Mouse (Mus musculus) liver, postnatal 0 days (tissue): ENCODE results near the gene Krt83.
"Not testable (repeated sequence)": the region's sequence is repeated elsewhere in the genome, so short reads cannot be mapped to it uniquely, and the experiment has no call there.

Experiments used
- CTCF ChIP-seq: sonication (generic); IDR thresholded peaks from 2 replicates; pipeline ENCODE4 v1.5.1; 2016; ENCODE audit warnings: antibody characterized with exemption, low read depth
- EP300 ChIP-seq: IDR thresholded peaks from 2 replicates; pipeline ENCODE4 v1.6.1; 2016; ENCODE audit warnings: antibody characterized with exemption, low read depth, mild to moderate bottlenecking

- not testable (repeated sequence) for TF ChIP-seq CTCF, EP300
These were observed 25.8 kb upstream of the Krt83 start, which contains the start of gene Gm49425 for GRCm38 (mm10) chr15:101517161-101517560.
